In genomic region chr19:27262141-27262540, GRCm38 (mm10) we compare ENCODE assay signal across 22 mouse cellular contexts. TPM values are rescaled to one million over a fixed set of nuclear protein-coding genes. Genes with fewer than 3 reads are reported as not detected.
A peak's percentile ranks its signal among the peaks of the same experiment; 100 is the strongest.
DNase-seq lines count a peak whose midpoint lies in the region; ATAC-seq and TF ChIP-seq lines count a peak whose summit lies in the region.
"Had no signal": no experiment of that assay in that cellular context is flagged by ENCODE, and none has a peak within 500 bp of the region (broad histone marks: within the 10 kb centered on the region; RNA-seq: fewer than 3 reads in every experiment).

No protein-coding gene starts in this region.

- H3K9me3 ChIP-seq in heart, embryonic 12.5 days (replicated peaks) = no peaks in the 10 kb centered on the region
- H3K9me3 ChIP-seq: embryonic facial prominence, embryonic 12.5 days; forebrain, embryonic 12.5 days; heart, embryonic 15.5 days; hindbrain, embryonic 13.5 days; intestine, embryonic 15.5 days had no signal

- no peaks in the 10 kb centered on the region for H3K36me3 ChIP-seq in heart, embryonic 12.5 days
- H3K36me3 ChIP-seq in kidney, adult 2 months (ENCODE audit: control insufficient read depth, insufficient read depth, low read length) = no peaks in the 10 kb centered on the region
- H3K36me3 ChIP-seq: embryonic facial prominence, embryonic 12.5 days; forebrain, embryonic 12.5 days; heart, embryonic 15.5 days; hindbrain, embryonic 13.5 days; intestine, embryonic 15.5 days had no signal

- no peak for ATAC-seq in heart, embryonic 12.5 days (ENCODE audit: insufficient number of reproducible peaks, low FRiP score)
- ATAC-seq: activated CD4-positive, CD25-positive, alpha-beta regulatory T cell, adult 4 months; forebrain, embryonic 16.5 days; hindbrain, postnatal 0 days; intestine, embryonic 15.5 days; Patski had no signal

- no peaks in the 10 kb centered on the region for H3K27me3 ChIP-seq in heart, embryonic 12.5 days (replicated peaks)
- H3K27me3 ChIP-seq in kidney, adult 2 months (replicated peaks; ENCODE audit: control insufficient read depth, insufficient read depth, low read length) = no peaks in the 10 kb centered on the region
- H3K27me3 ChIP-seq: CH12.LX; embryonic facial prominence, embryonic 12.5 days; forebrain, embryonic 12.5 days; heart, embryonic 15.5 days; hindbrain, embryonic 13.5 days; intestine, embryonic 15.5 days; Patski had no signal

- DNase-seq in adrenal gland, adult (ENCODE audit: inconsistent age in 2 of 2, low spot score in 1 of 2) = peak; percentile 76 to 86
- no peak for DNase-seq in adrenal gland, postnatal 4 days (ENCODE audit: low spot score in 2 of 2)
- peak; percentile 10 for DNase-seq in heart, postnatal 4 days
- peak; percentile 37 for DNase-seq in adrenal gland, postnatal 10 days
- DNase-seq in spleen, postnatal 14 days (ENCODE audit: low spot score in 2 of 2) = no peak
- DNase-seq in kidney, adult 2 months = no peak
- DNase-seq: cerebellum, adult 11-12 months; cerebellum, adult 9-10 months; cerebellum, postnatal 25 days; gastrocnemius, postnatal 14 days; kidney, adult 8-10 months had no signal

- no peak overlapping the region for H3K27ac ChIP-seq in heart, embryonic 12.5 days (ENCODE audit: poor library complexity, severe bottlenecking)
- no peak overlapping the region for H3K27ac ChIP-seq in kidney, adult 2 months (ENCODE audit: insufficient read depth, low read depth, low read length)
- H3K27ac ChIP-seq: embryonic facial prominence, embryonic 12.5 days; forebrain, embryonic 12.5 days; heart, embryonic 15.5 days; hindbrain, embryonic 13.5 days; hindbrain, postnatal 0 days; intestine, embryonic 15.5 days had no signal

- H3K4me1 ChIP-seq in heart, embryonic 12.5 days (replicated peaks) = peaks cover 2% of the 10 kb centered on the region; the same call in 1 of the 2 replicates
- no peaks in the 10 kb centered on the region for H3K4me1 ChIP-seq in kidney, adult 2 months (ENCODE audit: control insufficient read depth, insufficient read depth, low read length)
- H3K4me1 ChIP-seq: forebrain, embryonic 12.5 days; hindbrain, embryonic 13.5 days; intestine, embryonic 15.5 days had no signal

- no peak overlapping the region for H3K4me3 ChIP-seq in heart, embryonic 12.5 days
- no peak overlapping the region for H3K4me3 ChIP-seq in kidney, adult 2 months (ENCODE audit: insufficient read depth, low read depth, low read length)
- H3K4me3 ChIP-seq: embryonic facial prominence, embryonic 12.5 days; forebrain, embryonic 12.5 days; heart, embryonic 15.5 days; hindbrain, embryonic 13.5 days; intestine, embryonic 15.5 days had no signal

- no peak overlapping the region for H3K4me2 ChIP-seq in heart, embryonic 12.5 days
- H3K4me2 ChIP-seq: embryonic facial prominence, embryonic 12.5 days; forebrain, embryonic 12.5 days; heart, embryonic 15.5 days; hindbrain, embryonic 13.5 days; intestine, embryonic 15.5 days had no signal

- TF ChIP-seq POLR2A in kidney, adult 2 months (IDR thresholded peaks at IDR 0.05; ENCODE audit: low read depth, low read length) = no peak

- H3K9ac ChIP-seq in heart, embryonic 12.5 days = no peak overlapping the region
- H3K9ac ChIP-seq: embryonic facial prominence, embryonic 12.5 days; forebrain, embryonic 12.5 days; heart, embryonic 15.5 days; hindbrain, embryonic 13.5 days; intestine, embryonic 15.5 days had no signal

- no peak for TF ChIP-seq CTCF in kidney, adult 2 months (conservative IDR thresholded peaks at IDR 0.05; ENCODE audit: insufficient read depth, insufficient read length, low read depth, low read length)

- 73% methylated on average over 3 of the region's 3 CpGs for WGBS in heart, embryonic 12.5 days
- WGBS in kidney, adult 2 months = 88% methylated on average over 3 of the region's 3 CpGs

RNA-seq across cellular contexts. Expression of gene Vldlr, which starts 45.9 kb away (rescaled TPM):
- total RNA-seq in adrenal gland, postnatal 4 days (2021) = 10 to 100 TPM; 30.7 to 32.0 TPM
- 100 to 1,000 TPM; 117 to 122 TPM for total RNA-seq in heart, postnatal 4 days (2021)
- 21.9 and 23.7 TPM in 2 replicates for polyA plus RNA-seq in heart, embryonic 12.5 days (2016; fragmentation: Nextera tagmentation; extraction: Ambion mirVana)
- 10 to 100 TPM; 45.6 to 52.4 TPM for total RNA-seq in adrenal gland, postnatal 10 days (2021)
- 31.2 and 43.6 TPM in 2 replicates for polyA plus RNA-seq in kidney, adult 2 months (2012; rRNA removed)
- total RNA-seq: CH12.LX had no signal
- polyA plus RNA-seq: activated CD4-positive, CD25-positive, alpha-beta regulatory T cell, adult 4 months had no signal

Comparison
In these comparisons a context has a peak if more than half of its experiments do, and no peak if none do; other contexts are left out.
1. DNase-seq: peak in adrenal gland, adult (2 of 2), heart, postnatal 4 days (single experiment) and adrenal gland, postnatal 10 days (single experiment); none in adrenal gland, postnatal 4 days (0 of 2), spleen, postnatal 14 days (0 of 2) and kidney, adult 2 months (single experiment).